Mouse (Mus musculus) embryonic facial prominence, embryonic 14.5 days (tissue): ENCODE measurements around the gene Itgae. TPM values are rescaled to one million over a fixed set of nuclear protein-coding genes. Genes with fewer than 3 reads are reported as not detected.

Experiments used
- ATAC-seq: fragments of 200-750 bp; cut with Nextera tagmentation; 2 replicates; pipeline ENCODE4 v1.8.0; 2017; ENCODE audit warnings: low read depth, moderate number of reproducible peaks, moderate TSS enrichment
- DNase-seq: peaks from one replicate; pipeline ENCODE4 v3.0.0-alpha.2; 2015; ENCODE audit warnings: low spot score
- H3K27ac ChIP-seq: fragments of 300-500 bp; sonication (generic); replicated peaks from 2 replicates; pipeline ENCODE4 v1.5.1; 2014; ENCODE audit warnings: low read depth, mild to moderate bottlenecking, low read length, moderate library complexity
- H3K27me3 ChIP-seq: fragments of 300-500 bp; sonication (generic); replicated peaks from 2 replicates; pipeline ENCODE4 v1.6.1; 2014; ENCODE audit warnings: low read length; ENCODE audit not compliant: control insufficient read depth, insufficient read depth
- H3K36me3 ChIP-seq: fragments of 300-500 bp; sonication (generic); 2 replicates; pipeline ENCODE4 v1.6.1; 2014; ENCODE audit warnings: low read length, mixed read lengths; ENCODE audit not compliant: control insufficient read depth, insufficient read depth
- H3K4me1 ChIP-seq: fragments of 300-500 bp; sonication (generic); 2 replicates; pipeline ENCODE4 v1.6.1; 2014; ENCODE audit warnings: antibody characterized with exemption, low read length; ENCODE audit not compliant: control insufficient read depth, insufficient read depth
- H3K4me2 ChIP-seq: fragments of 300-500 bp; sonication (generic); 2 replicates; pipeline ENCODE4 v1.6.1; 2014; ENCODE audit warnings: low read depth, mild to moderate bottlenecking, low read length, moderate library complexity, mixed read lengths
- H3K4me3 ChIP-seq: fragments of 300-500 bp; sonication (generic); 2 replicates; pipeline ENCODE4 v1.5.1; 2014; ENCODE audit warnings: low read depth, mild to moderate bottlenecking, low read length
- H3K9ac ChIP-seq: fragments of 300-500 bp; sonication (generic); 2 replicates; pipeline ENCODE4 v1.6.1; 2014; ENCODE audit warnings: low read depth, mild to moderate bottlenecking, low read length, moderate library complexity, mixed read lengths
- H3K9me3 ChIP-seq: fragments of 300-500 bp; sonication (generic); 2 replicates; pipeline ENCODE4 v1.6.1; 2016; ENCODE audit warnings: low read length; ENCODE audit not compliant: control insufficient read depth
- WGBS: fragments of 180-500 bp; shearing (Covaris S2); extraction: QIAGEN DNeasy Blood & Tissue Kit; methylation state at CpG from one replicate; pipeline ENCODE4 v1.1.7; 2014; 5-methylcytosine and 5-hydroxymethylcytosine counted together
- polyA plus RNA-seq: library from polyadenylated mRNA; unstranded; fragments of >200 nt; fragmentation: Nextera tagmentation; extraction: Ambion mirVana; gene quantifications from 2 replicates; pipeline ENCODE4 v1.2.1, GENCODE M21; 2014

Itgae gene
- polyA plus RNA-seq, 1 experiment from 2014 or later = 0.21 TPM

- H3K4me2 ChIP-seq = peak overlapping the region; percentile 72
- peak overlapping the region; percentile 83 for H3K9ac ChIP-seq
- peaks cover 19% of the 10 kb centered on the region for H3K4me1 ChIP-seq
- no peaks in the 10 kb centered on the region for H3K27me3 ChIP-seq
- H3K36me3 ChIP-seq = peaks cover 35% of the 10 kb centered on the region
- H3K27ac ChIP-seq = peak overlapping the region; percentile 93
- ATAC-seq (no peak), DNase-seq (peak; percentile 22)
- 4% methylated on average over 2 of the region's 2 CpGs for WGBS
- H3K9me3 ChIP-seq = no peaks in the 10 kb centered on the region
- H3K4me3 ChIP-seq = peak overlapping the region; percentile 97
Observed at GRCm38 (mm10) chr11:73177895-73178294, 87.5 kb downstream of the Itgae start.

GRCm38 (mm10) chr11:73185872-73186615 lies 95.7 kb downstream of the Itgae start:
- no peak overlapping the region for H3K9ac ChIP-seq
- H3K36me3 ChIP-seq = peaks cover 63% of the 10 kb centered on the region
- no peak overlapping the region for H3K4me3 ChIP-seq
- H3K27ac ChIP-seq = no peak overlapping the region
- H3K27me3 ChIP-seq = no peaks in the 10 kb centered on the region
- H3K4me1 ChIP-seq = no peaks in the 10 kb centered on the region
- WGBS = 94% methylated on average over 10 of the region's 10 CpGs
- no peak overlapping the region for H3K4me2 ChIP-seq
- DNase-seq (no peak), ATAC-seq (no peak)
- no peaks in the 10 kb centered on the region for H3K9me3 ChIP-seq

GRCm38 (mm10) chr11:73187231-73187630 lies 96.8 kb downstream of the Itgae start:
- H3K9ac ChIP-seq = no peak overlapping the region

GRCm38 (mm10) chr11:73193047-73193446 lies 102.7 kb downstream of the Itgae start:
- Histone ChIP-seq H3K36me3 (peaks cover 44% of the 10 kb centered on the region), H3K4me1 (no peaks in the 10 kb centered on the region), H3K27me3 (no peaks in the 10 kb centered on the region), H3K9ac (no peak overlapping the region), H3K9me3 (no peaks in the 10 kb centered on the region), H3K4me2 (no peak overlapping the region), H3K4me3 (no peak overlapping the region), H3K27ac (no peak overlapping the region)
- WGBS = 67% methylated on average over 6 of the region's 6 CpGs
- no peak for ATAC-seq
- DNase-seq = no peak

More at GRCm38 (mm10) chr11:73187231-73187630, 96.8 kb downstream of the Itgae start:
- DNase-seq (no peak), ATAC-seq (no peak)
- WGBS = 90% methylated on average over 6 of the region's 6 CpGs
- Histone ChIP-seq H3K4me3 (no peak overlapping the region), H3K9me3 (no peaks in the 10 kb centered on the region), H3K27me3 (no peaks in the 10 kb centered on the region), H3K36me3 (peaks cover 70% of the 10 kb centered on the region), H3K4me1 (no peaks in the 10 kb centered on the region), H3K27ac (no peak overlapping the region), H3K4me2 (no peak overlapping the region)

- Histone ChIP-seq H3K9me3 (no peaks in the 10 kb centered on the region), H3K4me2 (no peak overlapping the region), H3K9ac (no peak overlapping the region), H3K4me3 (no peak overlapping the region), H3K27ac (no peak overlapping the region), H3K27me3 (no peaks in the 10 kb centered on the region), H3K36me3 (peaks cover 34% of the 10 kb centered on the region), H3K4me1 (0 out of 2 replicates have a peak, but pooled peaks cover 3% of the 10 kb centered on the region)
- no peak for DNase-seq
- 73% methylated on average over 2 of the region's 2 CpGs for WGBS
- ATAC-seq = no peak
Observed at GRCm38 (mm10) chr11:73194444-73194843, 104.1 kb downstream of the Itgae start.

Other genes with a start within 250 kb of the Itgae start
- gene Atp2a3, start 129.4 kb upstream of the Itgae start, polyA plus RNA-seq = 4.8 and 5.6 TPM in 2 replicates
- 2.3 and 3.0 TPM in 2 replicates for gene P2rx1, start 91.5 kb upstream of the Itgae start, polyA plus RNA-seq
- gene Camkk1, start 71.6 kb upstream of the Itgae start, polyA plus RNA-seq = 6.0 TPM in 2 replicates
- gene Ncbp3, start 42.8 kb upstream of the Itgae start, polyA plus RNA-seq = 9.2 and 9.5 TPM in 2 replicates
- 12.1 and 13.4 TPM in 2 replicates for gene Haspin, start 47.7 kb downstream of the Itgae start, polyA plus RNA-seq
- gene P2rx5, start 69.8 kb downstream of the Itgae start, polyA plus RNA-seq = 1.8 and 2.6 TPM in 2 replicates
- gene Emc6, start 86.5 kb downstream of the Itgae start, polyA plus RNA-seq = 107 and 111 TPM in 2 replicates
- gene Tax1bp3, start 86.5 kb downstream of the Itgae start, polyA plus RNA-seq = 188 and 213 TPM in 2 replicates
- gene Ctns, start 108.5 kb downstream of the Itgae start, polyA plus RNA-seq = 18.8 and 22.0 TPM in 2 replicates
- 1.6 and 2.8 TPM in 2 replicates for gene Shpk, start 108.9 kb downstream of the Itgae start, polyA plus RNA-seq
- gene Trpv1, start 143.7 kb downstream of the Itgae start, polyA plus RNA-seq = 0.47 and 0.54 TPM in 2 replicates
- gene Trpv3, start 176.8 kb downstream of the Itgae start, polyA plus RNA-seq = 0.26 and 0.28 TPM in 2 replicates
- 2.4 and 2.9 TPM in 2 replicates for gene Aspa, start 239.0 kb downstream of the Itgae start, polyA plus RNA-seq
- gene Gm49340, start 239.2 kb downstream of the Itgae start, polyA plus RNA-seq = not detected in 2 replicates
- not detected in 2 replicates for gene Spata22, start 239.2 kb downstream of the Itgae start, polyA plus RNA-seq